Mouse (Mus musculus): ENCODE measurements around the gene Slc9a5. TPM values are rescaled to one million over a fixed set of nuclear protein-coding genes. Genes with fewer than 3 reads are reported as not detected.
A peak's percentile ranks its signal among the peaks of the same experiment; 100 is the strongest.

Slc9a5 gene
- total RNA-seq, 2 experiments from 2014 or later: 0.56 to 0.77 TPM

DNA sequence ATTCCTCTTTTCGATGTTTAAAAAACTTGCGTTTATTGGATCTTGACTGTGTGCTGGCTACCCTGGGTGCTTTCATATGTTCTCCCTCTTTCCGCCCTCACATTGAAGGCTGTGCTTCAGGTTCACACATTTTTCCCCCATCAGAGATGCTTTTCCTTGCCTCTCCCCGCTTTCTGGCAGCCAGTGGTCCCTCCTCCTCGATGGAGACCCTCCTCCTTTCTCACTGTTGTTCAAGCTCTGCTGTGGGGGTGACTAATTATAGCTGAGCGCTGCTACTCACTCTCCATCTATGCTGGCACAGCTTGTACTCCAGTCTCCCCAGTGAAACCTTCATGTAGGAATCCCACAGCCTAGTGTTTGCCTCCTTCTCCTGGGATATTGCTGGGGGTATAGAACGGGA lies 1.5 kb downstream of the Slc9a5 start:
- ATAC-seq (ENCODE audit: poor library complexity, severe bottlenecking): no peak

DNA sequence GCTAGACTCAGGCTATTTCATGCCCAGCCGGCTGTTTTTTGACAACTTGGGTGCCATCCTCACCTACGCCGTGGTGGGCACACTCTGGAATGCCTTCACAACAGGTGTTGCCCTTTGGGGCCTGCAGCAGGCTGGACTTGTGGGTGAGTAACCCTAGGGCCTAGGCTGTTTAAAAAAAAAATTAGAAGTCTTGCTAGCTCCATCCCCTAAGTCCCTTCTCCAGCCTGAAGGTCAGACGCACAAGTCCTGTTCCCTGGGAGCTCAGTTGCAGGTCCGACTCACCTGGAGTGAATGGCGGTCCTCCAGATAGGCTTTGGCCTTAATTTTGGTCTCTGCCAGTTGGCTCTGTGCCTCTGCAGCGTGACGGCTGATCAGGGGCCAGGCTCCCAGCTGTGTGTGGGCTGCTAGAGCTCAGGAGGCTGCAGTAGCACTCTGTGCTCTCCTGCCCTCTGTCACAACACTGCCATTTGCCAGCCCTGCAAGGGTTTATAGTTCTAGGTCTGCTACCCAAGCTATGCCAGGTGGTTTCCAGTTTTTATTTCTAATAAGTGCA lies 5.0 kb downstream of the Slc9a5 start:
- ATAC-seq (ENCODE audit: poor library complexity, severe bottlenecking): no peak

DNA sequence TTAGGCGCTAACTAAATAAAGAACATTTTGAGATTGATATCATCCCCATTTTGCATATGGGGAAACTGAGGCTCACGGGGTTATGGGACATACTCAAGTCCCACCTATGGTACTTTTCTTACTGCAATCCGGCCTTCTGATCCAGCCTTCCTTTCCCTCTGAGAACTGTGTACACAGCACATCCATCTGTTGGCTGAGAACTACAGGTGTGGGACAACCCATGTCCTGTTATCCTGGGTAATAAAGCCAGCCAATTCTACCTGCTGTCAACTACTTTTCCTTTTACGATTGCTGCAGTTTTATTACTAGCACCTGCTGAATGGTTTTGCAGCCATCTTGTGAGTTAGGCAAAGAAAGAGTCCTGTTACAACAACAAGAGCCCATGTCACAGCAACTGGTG lies 5.9 kb downstream of the Slc9a5 start:
- no peak for ATAC-seq (ENCODE audit: poor library complexity, severe bottlenecking)

DNA sequence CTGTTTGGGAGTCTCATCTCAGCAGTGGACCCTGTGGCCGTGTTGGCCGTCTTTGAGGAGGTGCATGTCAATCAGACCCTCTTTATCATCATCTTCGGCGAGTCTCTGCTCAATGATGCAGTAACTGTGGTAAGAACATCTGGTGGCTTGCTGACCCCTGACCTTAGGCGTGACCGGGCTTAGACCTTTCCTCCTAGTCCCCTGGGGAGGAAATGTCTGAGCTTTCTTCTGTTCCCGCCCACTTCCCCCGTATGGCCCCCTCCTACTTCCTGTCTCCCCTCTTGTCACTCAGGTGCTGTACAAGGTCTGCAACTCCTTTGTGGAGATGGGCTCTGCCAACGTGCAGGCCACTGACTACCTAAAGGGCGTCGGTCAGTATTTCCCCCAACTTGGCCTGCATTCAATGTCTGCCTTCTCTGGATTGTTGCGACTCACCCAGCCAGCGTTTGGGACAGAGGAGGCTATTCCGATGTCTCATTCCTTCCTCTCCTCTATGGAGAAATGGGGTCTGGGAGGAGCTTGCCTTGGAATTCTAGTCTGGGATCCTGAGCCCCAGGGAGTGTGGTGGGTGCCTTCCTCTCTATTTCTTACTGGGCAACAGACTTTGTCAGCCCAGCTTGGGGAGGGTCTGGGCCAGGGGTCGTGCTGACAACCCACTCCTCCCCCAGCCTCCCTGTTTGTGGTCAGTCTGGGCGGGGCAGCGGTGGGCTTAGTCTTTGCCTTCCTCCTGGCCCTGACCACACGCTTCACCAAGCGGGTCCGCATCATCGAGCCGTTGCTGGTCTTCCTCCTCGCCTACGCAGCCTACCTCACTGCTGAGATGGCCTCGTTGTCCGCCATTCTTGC lies 6.8 kb downstream of the Slc9a5 start:
- ATAC-seq (ENCODE audit: poor library complexity, severe bottlenecking): no peak

DNA sequence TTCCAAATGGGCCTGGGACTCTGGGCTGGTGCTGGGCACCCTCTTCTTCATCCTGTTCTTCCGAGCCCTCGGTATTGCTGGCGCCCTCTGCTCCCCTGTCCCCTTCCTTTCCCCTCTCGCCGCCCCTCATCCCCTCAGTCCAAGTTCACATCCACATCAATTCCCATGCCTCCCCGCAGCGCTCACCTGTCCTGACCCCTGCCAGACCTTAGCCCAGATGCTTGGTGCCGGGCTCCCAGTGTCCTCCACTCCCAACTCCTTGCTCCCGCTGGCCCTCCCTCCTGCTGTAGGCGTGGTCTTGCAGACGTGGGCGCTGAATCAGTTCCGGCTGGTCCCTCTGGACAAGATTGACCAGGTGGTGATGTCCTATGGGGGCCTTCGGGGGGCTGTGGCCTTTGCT lies 8.0 kb downstream of the Slc9a5 start:
- ATAC-seq (ENCODE audit: poor library complexity, severe bottlenecking): no peak

DNA sequence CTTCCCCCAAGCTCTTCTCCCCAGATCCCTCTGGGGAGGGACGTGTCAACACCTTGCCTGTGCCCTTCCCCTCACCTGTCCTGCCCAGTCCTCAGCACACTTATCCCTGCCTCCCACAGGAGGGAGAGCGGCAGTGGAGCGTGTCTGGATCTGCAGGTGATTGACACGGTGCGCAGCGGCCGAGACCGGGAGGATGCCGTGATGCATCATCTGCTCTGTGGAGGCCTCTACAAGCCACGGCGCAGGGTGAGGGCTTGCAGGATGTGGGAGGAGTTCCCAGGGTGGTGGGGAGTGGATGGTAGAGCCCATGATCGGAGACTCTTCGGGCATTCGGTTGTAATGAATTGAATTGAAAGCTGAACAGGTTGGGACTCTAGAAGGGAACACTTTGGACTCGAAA lies 10.6 kb downstream of the Slc9a5 start:
- no peak for ATAC-seq (ENCODE audit: poor library complexity, severe bottlenecking)

DNA sequence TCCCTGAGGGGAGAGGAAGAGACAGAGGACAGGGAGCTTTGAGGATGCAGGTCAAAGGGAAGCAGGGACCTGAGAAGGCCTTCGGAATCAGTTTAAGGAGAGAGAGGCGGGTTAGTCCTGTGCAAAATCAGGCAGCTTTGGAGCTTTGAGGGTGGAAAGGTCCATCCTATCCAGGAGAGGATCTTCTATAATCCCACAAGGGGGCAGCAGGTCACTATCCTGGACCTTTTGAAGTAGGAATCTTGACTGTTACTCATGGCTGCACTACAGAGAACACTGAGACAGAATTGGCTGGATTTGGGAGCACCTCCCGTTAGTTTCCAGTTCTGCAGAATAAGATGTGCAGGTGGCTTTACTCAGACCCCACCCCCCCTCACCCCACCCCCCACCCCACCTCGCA lies 11.0 kb downstream of the Slc9a5 start:
- ATAC-seq (ENCODE audit: poor library complexity, severe bottlenecking): no peak

DNA sequence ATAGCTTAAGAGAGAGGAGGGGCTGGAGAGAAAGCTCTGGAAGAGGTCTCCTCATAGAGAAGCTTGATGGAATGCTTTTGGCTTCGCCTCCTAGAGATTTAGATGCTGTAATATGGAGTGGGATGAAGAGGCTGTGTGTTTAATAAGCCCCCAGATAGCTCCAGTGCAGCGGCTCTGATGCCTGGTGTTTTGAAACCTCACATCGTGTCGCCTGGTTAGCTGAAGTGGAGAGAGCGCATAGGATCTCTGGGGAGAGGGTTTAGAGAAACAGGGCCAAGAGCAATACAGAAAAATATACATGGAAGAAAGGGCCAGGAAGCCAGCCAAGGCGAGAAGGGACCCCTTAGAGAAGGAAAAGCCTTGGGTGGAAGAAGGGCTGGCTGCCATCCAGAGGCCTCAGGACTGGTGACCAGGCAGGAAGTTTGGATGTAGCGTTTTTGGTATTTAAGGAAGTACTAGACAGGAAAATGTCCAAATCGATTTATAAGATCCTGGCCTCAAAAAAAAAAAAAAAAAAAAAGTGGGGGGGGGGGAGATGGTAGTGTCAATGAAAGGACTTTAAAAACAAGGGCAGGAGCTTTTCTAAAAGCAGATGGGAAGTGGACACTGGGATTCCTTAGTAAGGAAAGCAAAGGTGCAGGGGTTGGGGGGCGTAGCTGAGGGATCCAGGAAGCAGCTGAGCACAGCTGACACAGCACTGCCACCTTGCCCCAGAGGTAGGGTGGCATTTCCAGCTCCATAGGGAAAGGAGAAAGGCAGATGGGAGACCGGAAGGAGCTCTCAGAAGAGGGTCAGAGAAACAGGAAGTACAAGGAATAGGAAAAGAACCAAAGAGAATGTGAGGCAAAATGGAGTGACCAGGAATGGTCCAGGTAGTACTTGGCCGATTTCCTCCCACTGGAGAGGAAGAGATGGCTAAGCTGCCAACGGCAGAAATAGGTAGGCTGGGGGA lies 13.4 kb downstream of the Slc9a5 start:
- ATAC-seq (ENCODE audit: poor library complexity, severe bottlenecking): no peak

DNA sequence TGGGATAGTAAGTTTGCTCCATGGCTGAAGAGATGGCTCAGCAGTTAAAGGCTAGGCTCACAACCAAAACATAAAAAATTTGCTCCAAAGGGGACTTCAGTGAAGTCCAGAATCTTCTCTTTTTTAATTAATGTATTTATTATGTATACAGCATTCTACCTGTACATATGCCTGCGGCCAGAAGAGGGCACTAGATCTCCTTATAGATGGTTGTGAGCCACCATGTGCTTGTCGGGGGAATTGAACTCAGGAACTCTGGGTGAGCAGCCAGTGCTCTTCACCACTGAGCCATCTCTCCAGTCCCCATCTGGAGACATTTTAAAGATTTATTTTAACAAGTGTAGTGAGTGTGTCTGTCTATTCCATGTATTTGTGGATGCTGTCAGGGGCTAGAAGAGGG lies 18.5 kb downstream of the Slc9a5 start:
- ATAC-seq (ENCODE audit: poor library complexity, severe bottlenecking): 0 out of 2 replicates have a peak, but pooled peaks have one; percentile 40

DNA sequence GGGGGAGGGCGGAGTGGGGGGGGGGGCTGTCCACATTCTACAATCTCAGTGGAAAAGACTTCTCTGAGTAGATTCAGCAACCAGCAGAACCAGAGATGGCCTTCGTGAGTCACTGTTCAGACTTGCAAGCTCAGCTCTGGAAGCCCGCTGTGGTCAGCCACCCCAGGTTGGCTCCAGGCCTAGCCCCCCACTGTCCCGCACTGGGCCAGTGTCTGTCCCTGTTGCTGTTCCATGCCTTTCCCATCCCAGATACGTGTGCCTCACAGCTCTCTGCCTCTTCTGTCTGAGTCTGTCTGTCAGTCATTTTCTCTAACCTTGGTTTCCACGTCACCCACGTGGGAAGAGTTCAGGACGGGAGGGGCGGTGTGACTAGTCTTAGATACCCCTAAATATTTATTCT lies 23.8 kb downstream of the Slc9a5 start:
- no peak for ATAC-seq (ENCODE audit: poor library complexity, severe bottlenecking)

DNA sequence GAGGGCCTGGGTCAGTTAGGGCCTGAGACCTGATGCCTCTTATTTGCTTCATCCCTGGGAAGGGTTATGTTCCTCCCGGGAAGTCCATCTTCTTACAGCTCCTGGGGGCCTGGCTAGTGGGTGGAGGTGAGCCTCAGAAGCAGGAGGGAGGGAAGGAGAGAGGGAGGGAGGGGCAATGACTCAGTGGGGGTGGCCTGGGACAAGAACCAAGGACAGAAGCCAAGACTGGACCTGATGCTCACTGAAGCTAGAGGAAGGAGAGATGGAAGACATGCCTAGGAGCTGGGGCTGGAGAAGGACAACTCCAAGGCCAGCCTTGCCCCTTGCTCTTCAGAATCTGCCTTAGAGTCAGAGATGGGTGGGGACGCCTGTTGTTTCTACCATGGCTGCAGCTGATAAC lies 24.4 kb downstream of the Slc9a5 start, which contains the start of gene Plekhg4:
Gene Plekhg4 (plus strand): TSS at position 243 of the 400 bp plus-strand sequence.
- ATAC-seq (ENCODE audit: poor library complexity, severe bottlenecking): no peak

DNA sequence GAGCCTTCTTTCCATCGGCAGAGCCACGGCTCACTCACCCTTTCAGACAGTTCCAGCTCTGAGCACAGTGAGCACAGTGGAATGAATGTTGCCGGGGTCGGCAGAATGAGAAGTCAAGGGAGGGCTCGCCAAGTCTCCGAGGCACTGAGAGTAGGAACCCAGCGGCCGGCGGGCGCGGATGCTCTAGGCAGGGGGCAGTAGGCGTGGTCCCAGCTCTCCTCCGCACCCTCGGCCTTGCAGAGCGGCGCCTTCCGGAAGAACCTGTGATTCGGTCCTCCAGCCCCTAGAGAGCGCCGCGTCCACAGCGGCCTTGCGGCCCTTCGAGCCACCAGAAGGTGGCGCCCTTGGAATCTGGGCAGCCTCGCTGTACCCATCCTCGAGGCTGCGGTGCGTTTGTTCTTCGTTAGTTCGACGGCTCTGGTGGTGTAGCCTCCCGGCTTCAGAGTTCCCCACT lies 25.9 kb downstream of the Slc9a5 start:
- ATAC-seq (ENCODE audit: poor library complexity, severe bottlenecking): peak; percentile 69

DNA sequence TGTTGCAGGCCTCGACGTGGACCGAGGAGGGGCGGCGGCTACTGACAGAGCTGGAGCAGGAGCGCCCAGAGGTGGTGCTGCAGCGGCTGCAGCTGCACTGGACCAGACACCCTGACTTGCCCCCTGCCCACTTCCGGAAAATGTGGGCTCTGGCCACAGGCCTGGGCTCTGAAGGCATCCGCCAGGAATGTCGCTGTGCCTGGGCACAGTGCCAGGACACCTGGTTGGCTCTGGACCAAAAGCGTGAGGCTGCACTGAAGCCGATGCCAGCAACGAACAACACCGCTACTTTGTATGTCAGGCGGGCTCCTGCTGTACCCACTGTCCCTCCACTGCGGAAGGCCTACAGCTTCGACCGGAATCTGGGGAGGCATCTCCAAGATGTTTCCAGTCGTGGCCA lies 30.0 kb downstream of the Slc9a5 start:
- no peak for ATAC-seq (ENCODE audit: poor library complexity, severe bottlenecking)

DNA sequence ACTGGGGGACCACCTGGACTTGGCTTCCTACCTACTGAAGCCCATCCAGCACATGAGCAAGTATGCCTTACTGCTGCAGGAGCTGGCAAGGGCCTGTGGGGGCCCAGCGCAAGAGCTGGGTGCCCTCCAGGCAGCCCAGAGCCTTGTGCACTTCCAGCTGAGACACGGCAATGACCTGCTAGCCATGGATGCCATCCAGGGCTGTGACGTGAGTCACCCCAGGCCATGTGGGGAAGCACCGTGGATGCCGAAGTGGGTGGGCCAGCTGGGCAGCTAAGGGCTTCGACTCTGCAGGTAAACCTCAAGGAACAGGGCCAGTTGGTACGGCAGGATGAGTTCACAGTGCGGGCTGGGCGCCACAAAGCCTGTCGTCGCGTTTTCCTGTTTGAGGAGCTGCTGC lies 31.7 kb downstream of the Slc9a5 start:
- no peak for ATAC-seq (ENCODE audit: poor library complexity, severe bottlenecking)

DNA sequence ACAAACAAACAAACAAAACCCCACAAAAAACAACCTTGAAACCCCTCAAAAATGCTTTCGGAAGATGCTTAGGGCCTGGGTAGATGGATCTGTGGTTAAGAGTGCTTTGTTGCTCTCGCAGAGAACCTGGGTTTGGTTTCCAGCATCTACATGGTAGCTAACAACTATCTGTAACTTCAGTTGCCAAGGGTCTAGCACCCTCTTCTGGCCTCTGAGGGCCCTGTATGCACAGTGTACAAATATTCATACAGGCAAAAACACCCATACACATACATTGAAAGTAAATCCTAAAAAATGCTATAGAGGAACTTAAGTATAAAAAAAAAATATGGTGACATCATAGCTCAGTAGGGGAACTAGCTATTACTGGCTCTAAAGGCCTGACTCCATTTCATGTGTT lies 35.4 kb downstream of the Slc9a5 start:
- ATAC-seq (ENCODE audit: poor library complexity, severe bottlenecking): 0 out of 2 replicates have a peak, but pooled peaks have one; percentile 24

DNA sequence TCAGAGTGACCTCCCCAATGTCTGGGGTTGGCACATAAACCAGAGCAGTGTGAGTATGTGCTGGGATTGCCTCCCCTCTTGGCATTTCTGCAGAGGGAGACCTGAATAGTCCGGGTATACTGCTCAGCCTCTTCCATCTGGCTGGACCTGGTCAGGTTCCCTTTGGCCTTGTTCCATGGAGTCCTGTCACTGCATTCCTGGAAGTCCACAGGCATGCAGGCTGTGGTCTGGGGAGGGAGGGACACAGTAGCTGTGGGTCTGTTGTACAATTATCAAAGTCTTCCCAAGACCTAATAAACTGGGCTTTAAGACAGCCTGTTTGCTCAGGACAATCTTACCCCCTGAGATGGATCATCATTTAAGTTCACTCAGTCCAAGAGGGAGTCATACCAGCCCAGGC lies 38.5 kb downstream of the Slc9a5 start:
- no peak for ATAC-seq (ENCODE audit: poor library complexity, severe bottlenecking)

DNA sequence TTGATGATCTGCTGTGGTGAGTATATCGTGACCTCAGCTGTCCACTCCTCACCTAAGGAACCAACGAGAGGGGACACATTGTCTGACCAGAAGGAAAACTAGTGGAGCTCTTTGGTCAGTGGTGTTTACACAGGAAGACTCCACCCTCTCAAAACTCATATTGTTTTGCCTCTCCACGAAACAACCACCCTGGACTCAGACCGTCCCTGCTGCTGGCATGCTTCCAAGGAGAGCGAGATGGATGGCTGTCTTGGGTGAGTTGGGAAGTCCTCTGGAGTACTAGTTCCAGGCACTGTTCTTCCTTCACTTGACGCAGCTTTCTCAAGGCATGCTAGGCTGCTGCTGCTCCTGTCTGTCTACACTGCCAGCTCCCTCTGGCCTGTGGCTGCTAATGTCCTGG lies 40.5 kb downstream of the Slc9a5 start:
- ATAC-seq (ENCODE audit: poor library complexity, severe bottlenecking): no peak

DNA sequence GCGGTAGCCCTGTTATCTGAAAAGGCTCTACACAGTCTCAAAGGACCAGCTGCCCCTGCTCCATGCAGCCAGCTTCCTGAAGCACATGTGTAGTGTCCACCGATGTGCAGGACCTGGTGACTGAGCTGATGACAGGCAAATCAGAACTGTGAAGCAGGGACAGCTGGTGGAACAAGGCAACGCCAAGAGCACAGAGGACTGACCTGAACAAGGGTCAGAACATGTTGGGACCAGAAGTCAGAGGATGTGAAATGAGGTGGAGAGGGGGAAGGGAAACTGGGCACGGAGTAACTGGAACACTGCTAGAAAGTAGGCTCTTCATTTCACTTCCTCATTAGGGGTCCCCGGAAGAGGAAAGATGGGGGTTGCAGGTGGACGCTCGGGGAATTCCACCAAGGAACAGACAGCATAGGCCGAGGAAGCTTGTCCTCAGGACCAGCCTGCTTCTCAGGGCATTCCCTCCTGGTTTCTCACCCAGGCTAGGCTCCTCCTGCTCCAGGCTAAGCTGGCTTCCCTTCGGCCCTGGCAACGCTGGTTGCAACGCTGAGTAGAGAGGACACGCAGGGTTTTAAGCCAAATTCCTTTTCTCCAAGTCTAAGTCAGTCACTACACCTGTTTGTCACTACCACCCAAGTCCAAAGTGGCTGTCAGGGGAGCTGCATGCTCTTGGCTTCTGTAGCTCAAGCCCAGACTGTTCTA lies 44.6 kb downstream of the Slc9a5 start:
- peak; percentile 80 for ATAC-seq (ENCODE audit: poor library complexity, severe bottlenecking)

DNA sequence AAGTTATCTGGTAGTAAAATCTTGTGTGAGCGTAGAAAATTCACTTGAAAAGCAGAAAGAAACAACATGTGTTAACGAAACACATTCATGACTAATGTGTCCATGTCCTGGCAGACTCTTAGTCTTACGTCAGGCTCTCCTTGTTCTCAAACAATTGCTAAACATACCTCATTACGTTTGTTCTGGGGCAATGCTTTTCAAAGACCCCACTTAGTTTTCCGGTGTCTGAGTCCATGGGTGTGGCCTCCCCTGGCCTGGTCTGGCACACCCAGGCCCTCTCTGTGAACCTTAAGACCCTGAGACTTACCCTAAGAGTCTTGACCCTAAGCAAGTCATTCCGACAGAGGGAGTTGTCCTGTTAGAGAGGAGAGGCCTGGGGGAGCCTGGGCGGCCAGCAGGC lies 45.3 kb downstream of the Slc9a5 start:
- no peak for ATAC-seq (ENCODE audit: poor library complexity, severe bottlenecking)

DNA sequence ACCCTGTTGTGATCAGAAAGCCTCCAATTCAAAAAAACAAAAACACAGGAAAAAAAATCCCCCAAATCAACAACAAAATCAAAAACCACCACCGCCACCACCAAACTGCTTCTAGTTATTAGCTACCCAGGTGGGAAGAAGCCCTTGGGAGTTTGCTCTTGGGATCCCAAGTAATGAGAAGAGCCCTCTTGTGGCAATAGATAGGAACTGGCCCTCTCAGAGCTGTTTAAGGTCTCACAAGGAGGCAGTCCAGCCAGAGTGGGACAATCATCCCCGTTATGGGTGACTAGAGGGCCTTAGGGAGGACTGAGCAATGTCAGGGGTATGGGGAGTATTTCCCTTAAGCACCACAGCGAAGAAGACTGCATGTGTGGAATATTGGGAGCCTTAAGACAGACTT lies 49.1 kb downstream of the Slc9a5 start:
- no peak for ATAC-seq (ENCODE audit: poor library complexity, severe bottlenecking)

DNA sequence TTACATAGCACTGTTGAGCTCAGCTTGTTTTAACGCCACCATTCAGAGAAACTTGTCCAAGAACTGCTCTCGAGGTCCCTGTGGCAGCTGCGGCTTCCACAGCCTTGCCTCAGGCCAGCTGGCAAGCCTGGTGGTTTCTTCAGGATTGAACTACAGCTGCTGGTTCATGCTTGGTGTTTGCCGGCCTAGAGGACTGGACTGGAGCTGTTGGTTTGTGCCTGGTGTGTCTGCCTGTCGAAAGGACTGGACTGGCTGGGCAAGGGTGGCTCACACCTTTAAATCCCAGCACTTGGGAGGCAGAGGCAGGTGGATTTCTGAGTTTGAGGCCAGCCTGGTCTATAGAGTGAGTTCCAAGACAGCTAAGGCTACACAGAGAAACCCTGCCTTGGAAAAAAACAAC lies 51.4 kb downstream of the Slc9a5 start:
- ATAC-seq (ENCODE audit: poor library complexity, severe bottlenecking): no peak

Measured in megakaryocyte, adult 5-6 weeks (primary cell).